Mouse (Mus musculus) 3T3-L1 (cell line): Measurements from ENCODE around the gene Vmn2r103.

Experiments
- DNase-seq: peaks from one replicate; pipeline ENCODE4 v3.0.0-alpha.2; 2015; ENCODE audit warnings: low read depth, low spot score

Vmn2r103 gene

GRCm38 (mm10) chr17:19773063-19773462, at the start of gene Vmn2r103:
Vmn2r103 (plus strand) TSS chr17:19773363.
- DNase-seq = no peak

GRCm38 (mm10) chr17:19778994-19779393, 5.8 kb downstream of the Vmn2r103 start:
- DNase-seq = no peak

GRCm38 (mm10) chr17:19789248-19789647, 16.1 kb downstream of the Vmn2r103 start:
- DNase-seq = no peak
